Mouse (Mus musculus) heart, embryonic 10.5 days (tissue): Measurements from ENCODE around the gene Parn. TPM values are rescaled to one million over a fixed set of nuclear protein-coding genes. Genes with fewer than 3 reads are reported as not detected.

Source experiments
- DNase-seq: peaks from one replicate; pipeline ENCODE4 v3.0.0-alpha.2; 2017; ENCODE audit warnings: low spot score
- H3K27ac ChIP-seq: fragments of 300-500 bp; sonication (generic); 2 replicates; pipeline ENCODE4 v1.5.1; 2016; ENCODE audit warnings: mild to moderate bottlenecking
- H3K27me3 ChIP-seq: fragments of 300-500 bp; sonication (generic); 2 replicates; pipeline ENCODE4 v1.6.1; 2016; ENCODE audit warnings: mild to moderate bottlenecking; ENCODE audit not compliant: poor library complexity, insufficient read depth, severe bottlenecking
- H3K36me3 ChIP-seq: fragments of 300-500 bp; sonication (generic); 2 replicates; pipeline ENCODE4 v1.6.1; 2016; ENCODE audit warnings: mild to moderate bottlenecking, moderate library complexity
- H3K4me1 ChIP-seq: fragments of 300-500 bp; sonication (generic); 2 replicates; pipeline ENCODE4 v1.6.1; 2016; ENCODE audit warnings: mild to moderate bottlenecking
- H3K4me3 ChIP-seq: fragments of 300-500 bp; sonication (generic); 2 replicates; pipeline ENCODE4 v1.5.1; 2016; ENCODE audit warnings: mild to moderate bottlenecking, moderate library complexity
- H3K9me3 ChIP-seq: fragments of 300-500 bp; sonication (generic); 2 replicates; pipeline ENCODE4 v1.6.1; 2016; ENCODE audit warnings: mild to moderate bottlenecking, moderate library complexity
- WGBS: fragments of 180-500 bp; shearing (Covaris S2); methylation state at CpG from one replicate; pipeline ENCODE4 v1.1.7; 2016; 5-methylcytosine and 5-hydroxymethylcytosine counted together
- polyA plus RNA-seq: library from polyadenylated mRNA; unstranded; fragments of >200 nt; fragmentation: Nextera tagmentation; extraction: Ambion mirVana; gene quantifications from 2 replicates; pipeline ENCODE4 v1.2.1, GENCODE M21; 2016

The Parn gene
- polyA plus RNA-seq, 1 experiment from 2014 or later, result 36.6 TPM

GRCm38 (mm10) chr16:13612571-13612970, 55.4 kb downstream of the Parn start:
- no peak overlapping the region for H3K27ac ChIP-seq
- no peaks in the 10 kb centered on the region for H3K9me3 ChIP-seq
- H3K4me3 ChIP-seq, result no peak overlapping the region
- 83% methylated on average over 5 of the region's 5 CpGs for WGBS
- H3K27me3 ChIP-seq, result no peaks in the 10 kb centered on the region
- DNase-seq, result no peak
- peaks cover 7% of the 10 kb centered on the region; the same call in 1 of the 2 replicates for H3K36me3 ChIP-seq
- H3K4me1 ChIP-seq, result 0 out of 2 replicates have a peak, but pooled peaks cover 3% of the 10 kb centered on the region

DNA sequence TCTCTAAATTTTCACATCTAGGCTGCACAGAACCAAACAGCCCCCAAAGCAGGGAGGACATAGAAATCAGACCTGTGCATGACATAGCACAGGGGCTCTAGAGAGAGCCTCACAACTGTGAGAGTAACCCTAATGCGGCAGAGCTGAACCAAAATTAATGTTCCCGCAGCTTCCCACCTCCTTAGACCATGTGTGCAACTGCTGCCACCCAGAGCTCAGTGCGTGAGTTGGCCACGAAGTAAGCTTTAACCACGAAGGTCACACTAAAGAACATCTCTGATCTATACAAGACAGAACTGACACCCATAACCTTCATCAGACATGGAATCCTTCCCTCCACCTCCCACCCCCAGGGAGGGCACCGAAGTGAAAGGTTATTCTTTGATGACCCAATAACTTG, 55.9 kb downstream of the Parn start:
- no peak overlapping the region for H3K4me3 ChIP-seq
- peaks cover 5% of the 10 kb centered on the region; the same call in 1 of the 2 replicates for H3K36me3 ChIP-seq
- no peak for DNase-seq
- 85% methylated on average over 6 of the region's 6 CpGs for WGBS
- H3K4me1 ChIP-seq, result 0 out of 2 replicates have a peak, but pooled peaks cover 3% of the 10 kb centered on the region
- H3K27ac ChIP-seq, result no peak overlapping the region
- H3K27me3 ChIP-seq, result no peaks in the 10 kb centered on the region
- H3K9me3 ChIP-seq, result no peaks in the 10 kb centered on the region

GRCm38 (mm10) chr16:13611399-13611798, 56.6 kb downstream of the Parn start:
- Histone ChIP-seq H3K36me3 (peaks cover 4% of the 10 kb centered on the region; the same call in 1 of the 2 replicates), H3K27ac (0 out of 2 replicates have a peak overlapping the region, but pooled peaks have one; percentile 42), H3K9me3 (no peaks in the 10 kb centered on the region), H3K27me3 (no peaks in the 10 kb centered on the region), H3K4me3 (no peak overlapping the region), H3K4me1 (0 out of 2 replicates have a peak, but pooled peaks cover 3% of the 10 kb centered on the region)
- no peak for DNase-seq

DNA sequence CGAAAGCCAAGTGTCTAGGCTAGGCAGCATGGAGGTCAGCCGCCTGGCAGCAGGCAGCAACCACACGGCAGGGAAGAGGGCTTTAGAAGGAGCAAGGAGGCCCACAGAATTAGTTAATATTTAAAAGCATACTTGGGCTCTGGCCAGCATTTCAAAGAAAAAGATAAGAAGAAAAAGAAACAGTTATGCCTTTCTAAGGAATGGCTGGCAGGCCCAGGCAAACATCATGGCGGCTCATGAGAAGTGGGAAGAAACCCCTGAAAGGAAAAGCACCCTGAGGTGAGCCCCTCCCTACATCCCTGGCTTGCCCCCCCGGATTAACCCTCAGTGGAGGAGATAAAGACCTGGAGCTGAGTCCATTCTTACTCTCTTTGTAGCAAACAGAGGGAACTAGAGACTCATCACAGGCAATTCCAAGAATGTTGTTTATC, 57.0 kb downstream of the Parn start:
- Histone ChIP-seq H3K4me1 (0 out of 2 replicates have a peak, but pooled peaks cover 3% of the 10 kb centered on the region), H3K9me3 (no peaks in the 10 kb centered on the region), H3K36me3 (peaks cover 9% of the 10 kb centered on the region; the same call in 1 of the 2 replicates), H3K4me3 (no peak overlapping the region), H3K27ac (0 out of 2 replicates have a peak overlapping the region, but pooled peaks have one; percentile 42), H3K27me3 (no peaks in the 10 kb centered on the region)
- WGBS, result 74% methylated on average over 5 of the region's 5 CpGs
- no peak for DNase-seq

DNA sequence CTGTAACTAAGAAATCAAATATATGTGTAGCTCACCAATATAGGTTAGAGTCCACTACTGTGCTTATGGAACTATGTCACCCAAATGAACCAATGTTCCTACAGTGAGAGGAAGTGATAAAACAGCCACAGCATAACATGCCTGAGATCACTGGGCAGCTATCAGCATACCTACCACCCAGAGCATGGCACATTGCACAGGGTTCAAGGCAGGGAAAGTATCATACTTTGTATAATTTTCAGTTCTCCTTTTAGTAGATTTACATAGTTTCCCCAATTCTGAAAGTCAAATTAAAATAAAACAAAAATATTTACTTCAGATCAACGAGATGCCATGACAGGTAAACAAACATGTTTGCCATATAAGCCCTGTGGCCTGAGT, 59.3 kb downstream of the Parn start:
- DNase-seq, result no peak
- Histone ChIP-seq H3K27me3 (no peaks in the 10 kb centered on the region), H3K27ac (no peak overlapping the region), H3K36me3 (peaks cover 19% of the 10 kb centered on the region; the same call in 1 of the 2 replicates), H3K9me3 (no peaks in the 10 kb centered on the region), H3K4me3 (no peak overlapping the region), H3K4me1 (0 out of 2 replicates have a peak, but pooled peaks cover 3% of the 10 kb centered on the region)
- 87% methylated on average over 1 of the region's 1 CpGs for WGBS

GRCm38 (mm10) chr16:13607987-13608704, 59.8 kb downstream of the Parn start:
- no peak for DNase-seq

GRCm38 (mm10) chr16:13602779-13603178, 65.2 kb downstream of the Parn start:
- Histone ChIP-seq H3K4me3 (no peak overlapping the region), H3K4me1 (no peaks in the 10 kb centered on the region), H3K9me3 (no peaks in the 10 kb centered on the region), H3K27me3 (no peaks in the 10 kb centered on the region), H3K36me3 (peaks cover 31% of the 10 kb centered on the region), H3K27ac (no peak overlapping the region)
- WGBS, result 84% methylated on average over 1 of the region's 1 CpGs
- DNase-seq, result no peak

More at GRCm38 (mm10) chr16:13607987-13608704, 59.8 kb downstream of the Parn start:
- WGBS, result 84% methylated on average over 4 of the region's 4 CpGs
- H3K27me3 ChIP-seq, result no peaks in the 10 kb centered on the region
- H3K27ac ChIP-seq, result no peak overlapping the region
- H3K4me1 ChIP-seq, result 0 out of 2 replicates have a peak, but pooled peaks cover 3% of the 10 kb centered on the region
- H3K4me3 ChIP-seq, result no peak overlapping the region
- H3K36me3 ChIP-seq, result peaks cover 20% of the 10 kb centered on the region; the same call in 1 of the 2 replicates
- no peaks in the 10 kb centered on the region for H3K9me3 ChIP-seq

- no peaks in the 10 kb centered on the region for H3K9me3 ChIP-seq
- 0 out of 2 replicates have a peak, but pooled peaks cover 3% of the 10 kb centered on the region for H3K4me1 ChIP-seq
- DNase-seq, result no peak
- H3K4me3 ChIP-seq, result no peak overlapping the region
- no peaks in the 10 kb centered on the region for H3K27me3 ChIP-seq
- 70% methylated on average over 2 of the region's 2 CpGs for WGBS
- peaks cover 21% of the 10 kb centered on the region for H3K36me3 ChIP-seq
- H3K27ac ChIP-seq, result no peak overlapping the region
Observed at GRCm38 (mm10) chr16:13589049-13589408, 78.9 kb downstream of the Parn start.

DNA sequence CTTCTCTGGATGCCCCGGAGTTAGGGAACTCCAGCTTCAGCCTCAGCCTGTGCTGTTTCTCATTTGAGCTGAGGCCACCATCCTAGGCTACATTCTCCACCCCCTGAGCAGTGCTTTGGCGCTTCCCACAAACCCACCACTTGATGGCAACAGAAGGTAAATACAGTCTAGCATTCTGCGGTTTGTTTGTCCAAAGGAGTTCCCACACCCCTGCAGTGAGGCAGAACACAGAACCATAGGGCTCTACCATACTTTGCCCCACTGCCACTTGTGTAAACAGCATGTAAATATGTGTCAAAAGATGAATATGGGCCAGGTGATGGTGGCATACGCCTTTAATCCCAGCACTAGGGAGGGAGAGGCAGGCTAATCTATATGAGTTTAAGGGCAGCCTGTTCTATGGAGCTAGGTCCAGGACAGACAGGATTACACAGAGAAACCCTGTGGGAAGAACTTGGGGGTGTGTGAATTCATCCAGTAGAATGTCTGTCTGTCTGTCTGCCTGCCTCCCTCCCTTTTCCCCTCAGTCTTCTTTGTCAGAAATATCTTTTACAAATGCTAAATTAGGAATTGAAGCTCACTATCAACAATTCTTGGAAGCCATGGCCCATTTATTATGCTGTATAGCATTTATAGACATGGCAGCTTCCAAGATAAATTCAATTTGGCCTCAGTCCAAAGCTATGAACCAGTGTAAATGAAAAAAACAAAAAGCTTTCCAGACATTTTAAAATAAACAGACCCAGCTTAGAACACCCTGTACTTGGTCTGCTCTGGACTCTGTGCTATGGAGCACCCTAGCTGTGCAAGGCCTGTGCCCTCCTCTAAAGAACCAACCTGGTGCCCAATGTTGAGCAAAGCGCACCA, 79.6 kb downstream of the Parn start:
- Histone ChIP-seq H3K27ac (no peak overlapping the region), H3K4me3 (no peak overlapping the region), H3K27me3 (no peaks in the 10 kb centered on the region), H3K4me1 (0 out of 2 replicates have a peak, but pooled peaks cover 3% of the 10 kb centered on the region), H3K9me3 (no peaks in the 10 kb centered on the region), H3K36me3 (peaks cover 20% of the 10 kb centered on the region)
- DNase-seq, result no peak
- WGBS, result 78% methylated on average over 5 of the region's 5 CpGs

DNA sequence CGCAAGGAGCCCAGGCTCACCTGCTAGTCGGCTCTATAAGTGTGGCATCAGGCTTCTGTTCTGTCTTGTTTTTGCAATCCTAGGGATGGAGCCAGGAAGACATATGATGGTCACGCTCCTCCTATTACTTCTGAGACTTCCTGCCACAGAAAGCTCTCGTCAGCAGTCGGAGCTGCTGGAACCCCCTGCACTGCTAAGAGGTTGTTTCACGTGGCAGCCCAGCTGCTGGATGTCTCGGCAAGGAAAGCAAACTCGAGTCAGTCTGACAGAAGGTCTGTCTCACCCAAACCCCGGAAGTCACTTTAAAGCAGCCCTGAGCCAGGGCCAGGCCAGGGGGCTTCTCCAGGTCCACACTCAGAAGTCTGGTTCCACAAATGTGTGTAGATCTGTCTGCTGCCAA, 82.7 kb downstream of the Parn start:
- Histone ChIP-seq H3K9me3 (no peaks in the 10 kb centered on the region), H3K36me3 (peaks cover 4% of the 10 kb centered on the region), H3K27me3 (no peaks in the 10 kb centered on the region), H3K4me3 (no peak overlapping the region), H3K4me1 (peaks cover 4% of the 10 kb centered on the region; the same call in 1 of the 2 replicates), H3K27ac (no peak overlapping the region)
- DNase-seq, result no peak
- 78% methylated on average over 9 of the region's 9 CpGs for whole genome bisulfite sequencing

GRCm38 (mm10) chr16:13580784-13581183, 87.2 kb downstream of the Parn start:
- no peaks in the 10 kb centered on the region for H3K9me3 ChIP-seq
- H3K4me1 ChIP-seq, result peaks cover 12% of the 10 kb centered on the region
- H3K4me3 ChIP-seq, result no peak overlapping the region
- no peak overlapping the region for H3K27ac ChIP-seq
- peaks cover 4% of the 10 kb centered on the region for H3K36me3 ChIP-seq
- WGBS, result 87% methylated on average over 3 of the region's 3 CpGs
- DNase-seq, result no peak
- no peaks in the 10 kb centered on the region for H3K27me3 ChIP-seq

- Histone ChIP-seq H3K4me3 (no peak overlapping the region), H3K27ac (no peak overlapping the region), H3K36me3 (peaks cover 4% of the 10 kb centered on the region), H3K9me3 (no peaks in the 10 kb centered on the region), H3K4me1 (peaks cover 18% of the 10 kb centered on the region), H3K27me3 (no peaks in the 10 kb centered on the region)
- WGBS, result 79% methylated on average over 1 of the region's 1 CpGs
- no peak for DNase-seq
Observed at GRCm38 (mm10) chr16:13580016-13580415, 88.0 kb downstream of the Parn start.

DNA sequence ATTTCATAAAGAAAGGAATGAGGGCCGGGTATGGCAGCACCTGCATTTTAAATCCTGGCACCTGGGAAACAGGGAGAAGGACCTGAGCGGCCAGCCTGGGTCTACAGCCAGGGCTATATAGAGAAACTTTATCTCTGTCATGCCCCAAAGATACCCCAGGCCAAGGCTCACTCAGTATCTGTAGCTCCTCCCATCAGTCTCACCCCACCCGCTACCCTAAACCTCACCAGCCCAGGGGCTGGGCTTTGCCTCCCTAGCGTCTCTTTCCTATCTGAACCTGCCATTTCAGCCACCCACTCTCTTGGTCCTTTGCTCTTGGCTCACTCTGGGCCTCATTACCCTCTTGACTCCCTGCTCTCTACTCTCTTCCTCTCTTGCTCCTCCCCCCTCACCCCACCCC, 92.7 kb downstream of the Parn start:
- H3K36me3 ChIP-seq, result no peaks in the 10 kb centered on the region
- 35% methylated on average over 4 of the region's 4 CpGs for WGBS
- peaks cover 26% of the 10 kb centered on the region for H3K4me1 ChIP-seq
- H3K27me3 ChIP-seq, result no peaks in the 10 kb centered on the region
- H3K4me3 ChIP-seq, result no peak overlapping the region; the same call in 1 of the 2 replicates
- no peaks in the 10 kb centered on the region for H3K9me3 ChIP-seq
- DNase-seq, result no peak
- no peak overlapping the region; the same call in 1 of the 2 replicates for H3K27ac ChIP-seq
